ENCODE assay signal across 9 mouse cellular contexts in the genomic region with DNA sequence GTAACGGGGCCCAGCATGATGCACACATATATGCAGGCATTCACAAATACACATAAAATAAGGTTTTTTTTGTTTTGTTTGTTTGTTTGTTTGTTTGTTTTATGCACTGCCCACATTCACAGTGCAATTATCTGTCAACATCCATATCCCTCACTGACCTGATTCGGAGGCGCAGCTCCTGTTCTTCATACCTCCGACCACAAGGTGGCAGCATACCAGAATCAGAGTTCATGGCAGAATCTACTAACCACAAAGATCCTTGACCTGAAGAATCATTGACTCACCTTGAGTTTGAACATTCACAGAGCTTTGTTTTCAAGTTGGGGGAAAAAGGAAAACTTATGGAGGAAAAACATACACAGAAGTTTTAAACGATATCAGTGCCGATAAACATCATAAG.
DNase-seq lines count a peak whose midpoint lies in the region; ATAC-seq and TF ChIP-seq lines count a peak whose summit lies in the region.
"Had no signal": no experiment of that assay in that cellular context is flagged by ENCODE, and none has a peak within 500 bp of the region (broad histone marks: within the 10 kb centered on the region; RNA-seq: fewer than 3 reads in every experiment).

No protein-coding gene starts in this region.

- TF ChIP-seq RAD21 in CH12.LX (IDR thresholded peaks at IDR 0.05; ENCODE audit: low read depth, low read length) = no peak; the same call in none of the 2 replicates

- no peaks in the 10 kb centered on the region for H3K36me3 ChIP-seq in CH12.LX (replicated peaks in 1 of 2; ENCODE audit: control insufficient read depth in 1 of 2, insufficient read depth in 1 of 2, low read length in 1 of 2)
- no peaks in the 10 kb centered on the region for H3K36me3 ChIP-seq in intestine, embryonic 16.5 days (ENCODE audit: control insufficient read depth, insufficient read depth, low read length)

- TF ChIP-seq EP300 in CH12.LX (IDR thresholded peaks at IDR 0.05; ENCODE audit: low read length) = no peak

- H3K27me3 ChIP-seq in CH12.LX (replicated peaks) = no peaks in the 10 kb centered on the region
- H3K27me3 ChIP-seq in intestine, embryonic 16.5 days (replicated peaks; ENCODE audit: control insufficient read depth, insufficient read depth, low read length) = no peaks in the 10 kb centered on the region

- H3K4me2 ChIP-seq in CH12.LX (ENCODE audit: insufficient read depth, low read depth, poor library complexity, severe bottlenecking) = no peak overlapping the region
- no peak overlapping the region for H3K4me2 ChIP-seq in intestine, embryonic 16.5 days (ENCODE audit: low read depth, low read length)

- no peaks in the 10 kb centered on the region for H3K79me2 ChIP-seq in CH12.LX (replicated peaks; ENCODE audit: control insufficient read depth, extremely low read depth, insufficient read depth, poor library complexity, severe bottlenecking)

- in situ Hi-C loops in CH12.LX (cut with MboI; ENCODE audit: low pct_ligation_motif_present, low pct_unique_long_range_greater_than_20kb, low sequenced_read_pairs) = no loop called here

- no peak overlapping the region for H3K9ac ChIP-seq in CH12.LX (ENCODE audit: insufficient read depth, low read depth)
- H3K9ac ChIP-seq in intestine, embryonic 16.5 days (ENCODE audit: low read depth, low read length) = no peak overlapping the region

- peak; percentile 71 for TF ChIP-seq CTCF in layer of hippocampus, adult 2 months (conservative IDR thresholded peaks at IDR 0.05)
- TF ChIP-seq CTCF in CH12.LX (conservative IDR thresholded peaks at IDR 0.05 in 1 of 2, IDR thresholded peaks at IDR 0.05 in 1 of 2; ENCODE audit: low read depth in 2 of 2, low read length in 2 of 2) = peak; percentile 29 to 60; a peak in 3 of 4 replicates

- H3K4me3 ChIP-seq in layer of hippocampus, adult 2 months = no peak overlapping the region
- H3K4me3 ChIP-seq in CH12.LX (replicated peaks in 1 of 3; ENCODE audit: low read depth in 2 of 3, low read length in 2 of 3, poor library complexity in 1 of 3) = no peak overlapping the region
- H3K4me3 ChIP-seq in intestine, embryonic 16.5 days (ENCODE audit: low read length) = no peak overlapping the region

- H3K4me1 ChIP-seq in CH12.LX (ENCODE audit: control insufficient read depth in 1 of 2, insufficient read depth in 2 of 2) = no peaks in the 10 kb centered on the region
- no peaks in the 10 kb centered on the region for H3K4me1 ChIP-seq in intestine, embryonic 16.5 days (ENCODE audit: control insufficient read depth, insufficient read depth, low read length)

- TF ChIP-seq POLR2A in CH12.LX (IDR thresholded peaks at IDR 0.05; ENCODE audit: low read depth, low read length) = no peak

- ATAC-seq in intestine, embryonic 16.5 days = no peak

- WGBS in intestine, embryonic 16.5 days = 96% methylated on average over 6 of the region's 6 CpGs

- no peaks in the 10 kb centered on the region for H3K9me3 ChIP-seq in CH12.LX (replicated peaks; ENCODE audit: low read length)
- H3K9me3 ChIP-seq in intestine, embryonic 16.5 days (ENCODE audit: control insufficient read depth, low read length) = no peaks in the 10 kb centered on the region

- dilution Hi-C loops in CH12.LX (cut with MboI; ENCODE audit: extremely low pct_ligation_motif_present, extremely low pct_unique_long_range_greater_than_20kb, low sequenced_read_pairs) = no loop called here

- no peak overlapping the region for H3K27ac ChIP-seq in layer of hippocampus, adult 2 months
- no peak overlapping the region for H3K27ac ChIP-seq in CH12.LX (ENCODE audit: insufficient read depth, low read depth)
- H3K27ac ChIP-seq in intestine, embryonic 16.5 days (ENCODE audit: low read length) = no peak overlapping the region

- DNase-seq in layer of hippocampus, adult 2 months (ENCODE audit: low spot score in 2 of 2) = no peak
- no peak for DNase-seq in layer of hippocampus, postnatal 14 days (ENCODE audit: low spot score in 2 of 2)
- DNase-seq in CH12.LX (ENCODE audit: extremely low read depth) (peak; percentile 4), R1 (ENCODE audit: low read depth, low spot score) (peak; percentile 76)
- peak; percentile 38 for DNase-seq in lung, postnatal 36 days
- DNase-seq in frontal cortex, postnatal 14 days (ENCODE audit: low spot score in 2 of 2) = no peak
- DNase-seq in kidney, adult 11 months = no peak
- DNase-seq: adrenal gland, postnatal 36 days had no signal

TF ChIP-seq in CH12.LX, 34 proteins besides CTCF, POLR2A, EP300 and RAD21:
- no peak for TF ChIP-seq MAFK (IDR thresholded peaks at IDR 0.05; ENCODE audit: insufficient replicate concordance, low read length)
- no peak for TF ChIP-seq UBTF (IDR thresholded peaks at IDR 0.05; ENCODE audit: low read depth, low read length)
- TF ChIP-seq SMC3 (IDR thresholded peaks at IDR 0.05; ENCODE audit: low read depth, low read length) = peak; percentile 32
TF ChIP-seq in CH12.LX: peak in this region for 1.

Comparison
In these comparisons a context has a peak if more than half of its experiments do, and no peak if none do; other contexts are left out.
1. DNase-seq: peak in CH12.LX (single experiment), R1 (single experiment) and lung, postnatal 36 days (single experiment); none in layer of hippocampus, adult 2 months (0 of 2), layer of hippocampus, postnatal 14 days (0 of 2), frontal cortex, postnatal 14 days (0 of 2) and kidney, adult 11 months (single experiment).